Mouse (Mus musculus) bone marrow, adult 2 months (tissue): ENCODE results near the gene Tfap2a.

Experiments used
- CTCF ChIP-seq: fragments of 200-500 bp; IDR thresholded peaks from 2 replicates; pipeline ENCODE4 v1.5.1; 2011; ENCODE audit warnings: low read length, control low read depth; ENCODE audit not compliant: control insufficient read depth, insufficient read depth
- POLR2A ChIP-seq: fragments of 200-500 bp; IDR thresholded peaks from 2 replicates; pipeline ENCODE4 v1.6.1; 2011; ENCODE audit warnings: low read depth, mild to moderate bottlenecking, control low read depth, low read length, borderline replicate concordance; ENCODE audit not compliant: control insufficient read depth

GRCm38 (mm10) chr13:40737099-40737498 lies 1.1 kb downstream of the Tfap2a start:
- no peak for TF ChIP-seq CTCF
- no peak for TF ChIP-seq POLR2A
